Mouse (Mus musculus): Measurements from ENCODE around the gene Nxpe3.
"Not testable (repeated sequence)": the region's sequence is repeated elsewhere in the genome, so short reads cannot be mapped to it uniquely, and the experiment has no call there.

Nxpe3 gene

DNA sequence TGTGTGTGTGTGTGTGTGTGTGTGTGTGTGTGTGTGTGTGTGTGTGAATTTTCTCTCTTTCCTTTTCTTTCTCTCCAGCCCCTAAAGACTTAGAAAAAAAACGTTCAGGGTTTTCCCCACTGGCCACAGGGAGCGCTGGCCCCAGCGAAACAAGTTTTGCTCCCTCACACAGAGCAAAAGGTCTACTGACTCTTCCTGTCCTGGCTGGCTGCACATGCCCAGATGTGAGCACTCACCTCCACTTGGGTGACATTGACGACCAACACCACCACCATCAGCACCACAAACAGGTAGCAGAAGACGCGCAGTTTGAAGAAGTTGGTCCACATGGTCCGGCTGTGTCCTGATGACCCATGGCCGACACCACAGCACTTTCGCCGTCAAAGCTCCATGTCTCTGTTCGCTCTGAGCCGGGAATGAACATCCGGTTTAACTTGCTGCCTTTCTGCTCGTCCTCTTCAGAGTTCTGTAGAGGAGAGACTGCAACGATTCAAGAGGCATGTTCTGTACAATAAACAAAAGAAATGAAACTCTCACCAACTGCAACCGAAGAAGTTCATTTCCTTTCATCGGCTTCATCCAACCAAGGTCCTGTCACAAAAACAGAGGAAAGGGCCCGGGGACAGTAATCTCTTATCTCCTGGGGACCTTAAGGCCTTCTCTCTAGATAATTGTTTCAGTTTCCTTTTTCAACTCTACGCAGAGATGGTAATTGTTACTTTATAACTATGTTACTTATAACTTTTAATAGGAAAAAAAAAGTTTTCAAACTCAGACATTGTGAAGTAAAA lies 4.5 kb downstream of the Nxpe3 start:
- in situ Hi-C loops (cut with MboI; ENCODE audit: low sequenced_read_pairs) = no loop called here

DNA sequence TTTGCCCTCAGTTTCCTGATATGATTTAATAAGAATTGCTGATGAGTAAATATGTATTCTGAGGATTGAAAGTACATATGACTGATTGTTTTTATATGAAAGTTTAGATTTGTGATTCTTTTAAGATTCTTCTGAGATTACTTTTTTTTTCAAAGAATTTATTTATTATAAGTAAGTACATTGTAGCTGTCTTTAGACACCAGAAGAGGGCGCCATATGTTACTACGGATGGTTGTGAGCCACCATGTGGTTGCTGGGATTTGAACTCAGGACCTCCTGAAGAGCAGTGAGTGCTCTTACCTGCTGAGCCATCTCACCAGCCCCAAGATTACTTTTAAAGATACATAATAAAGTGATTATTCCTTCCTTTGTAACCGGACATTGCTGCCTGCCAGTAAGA lies 5.6 kb downstream of the Nxpe3 start:
- in situ Hi-C loops (cut with MboI; ENCODE audit: low sequenced_read_pairs) = no loop called here

DNA sequence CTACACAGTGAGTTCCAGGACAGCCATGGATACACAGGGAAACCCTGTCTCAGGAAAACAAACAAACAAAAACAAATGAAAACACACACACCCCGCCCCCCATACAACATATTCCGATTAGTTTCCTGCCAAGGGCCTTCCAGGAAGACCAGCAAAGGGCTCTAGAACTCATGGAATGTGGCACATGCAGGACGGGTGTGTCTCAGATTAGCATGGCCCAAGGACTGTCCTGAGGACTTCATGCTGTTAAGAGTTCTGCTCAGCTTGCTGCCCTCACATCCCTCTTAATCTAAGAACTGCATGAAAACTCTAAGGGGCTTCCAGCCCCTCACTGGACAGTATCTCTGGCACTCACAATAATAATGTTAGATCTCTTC lies 6.5 kb downstream of the Nxpe3 start:
- in situ Hi-C loops (cut with MboI; ENCODE audit: low sequenced_read_pairs) = no loop called here

- in situ Hi-C loops (cut with MboI; ENCODE audit: low sequenced_read_pairs) = no loop called here
Observed at GRCm38 (mm10) chr16:55887814-55888583, 7.1 kb downstream of the Nxpe3 start.

DNA sequence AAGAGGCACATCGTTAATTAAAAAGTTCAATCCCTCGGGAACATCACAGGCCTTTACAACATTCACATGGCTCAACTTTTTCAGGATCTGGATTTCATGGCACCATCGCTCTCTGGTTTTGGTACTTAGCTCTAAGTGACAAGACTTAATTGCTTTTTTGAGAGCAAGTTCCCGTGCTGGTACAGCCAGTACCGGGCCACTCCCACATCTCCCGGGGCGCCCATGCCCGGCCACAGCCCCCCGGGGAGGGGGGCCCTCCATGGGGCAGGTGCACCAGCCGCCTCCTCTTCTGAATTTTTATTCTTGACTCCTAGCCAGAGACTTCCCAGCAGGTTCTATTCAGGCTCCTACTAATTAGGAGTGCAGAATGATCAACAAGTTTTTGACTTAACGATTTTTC lies 10.8 kb downstream of the Nxpe3 start:
- in situ Hi-C loops (cut with MboI; ENCODE audit: low sequenced_read_pairs) = no loop called here

DNA sequence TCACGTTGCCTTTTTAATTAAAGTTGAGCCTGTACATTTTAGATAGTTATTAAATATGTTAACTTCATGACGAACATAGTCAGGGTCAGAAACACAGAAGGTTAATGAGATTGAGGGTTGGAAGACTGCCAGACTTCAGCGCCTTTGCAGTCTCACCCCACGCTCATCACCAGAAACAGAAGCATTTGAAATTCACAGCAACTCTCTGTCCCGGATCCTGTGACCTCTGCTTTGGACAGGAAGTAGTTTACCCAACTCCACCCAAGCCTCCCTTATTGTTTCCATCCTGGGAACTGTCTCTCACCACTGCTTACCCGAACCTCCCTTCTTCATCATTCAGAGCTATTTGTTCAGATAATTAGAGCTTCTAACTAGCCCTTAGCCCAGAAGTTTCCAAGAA lies 19.1 kb downstream of the Nxpe3 start:
- in situ Hi-C loops (cut with MboI; ENCODE audit: low sequenced_read_pairs) = no loop called here

DNA sequence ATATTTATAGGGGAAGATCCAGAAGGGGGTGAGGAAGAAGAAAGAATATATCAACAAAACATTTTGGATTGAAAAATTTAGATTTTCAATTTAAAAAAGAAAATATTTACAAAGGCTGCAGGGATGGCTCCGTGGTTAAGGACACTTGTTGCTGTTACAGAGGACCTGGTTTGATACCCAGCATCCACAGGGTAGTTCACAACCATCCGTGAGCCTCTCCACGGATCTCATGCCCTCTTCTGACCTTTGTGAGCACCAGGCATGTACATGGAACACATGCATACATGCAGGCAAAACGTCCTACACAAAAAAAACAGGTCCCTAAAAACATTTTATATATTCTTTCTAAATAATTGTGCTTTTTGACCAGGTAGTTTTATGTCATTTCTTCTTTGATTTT lies 31.3 kb downstream of the Nxpe3 start:
- in situ Hi-C loops (cut with MboI; ENCODE audit: low sequenced_read_pairs) = loop anchor here (5.0 kb wide), 1 partner anchor 342 kb away; no protein-coding TSS in a partner anchor

- in situ Hi-C loops (cut with MboI; ENCODE audit: low sequenced_read_pairs) = loop anchor here (5.0 kb wide), 1 partner anchor 341 kb away; no protein-coding TSS in a partner anchor
Observed at GRCm38 (mm10) chr16:55863149-55863815, 31.8 kb downstream of the Nxpe3 start.

GRCm38 (mm10) chr16:55861104-55861503 lies 34.0 kb downstream of the Nxpe3 start:
- in situ Hi-C loops (cut with MboI; ENCODE audit: low sequenced_read_pairs) = loop anchor here (5.0 kb wide), 1 partner anchor 339 kb away; no protein-coding TSS in a partner anchor

DNA sequence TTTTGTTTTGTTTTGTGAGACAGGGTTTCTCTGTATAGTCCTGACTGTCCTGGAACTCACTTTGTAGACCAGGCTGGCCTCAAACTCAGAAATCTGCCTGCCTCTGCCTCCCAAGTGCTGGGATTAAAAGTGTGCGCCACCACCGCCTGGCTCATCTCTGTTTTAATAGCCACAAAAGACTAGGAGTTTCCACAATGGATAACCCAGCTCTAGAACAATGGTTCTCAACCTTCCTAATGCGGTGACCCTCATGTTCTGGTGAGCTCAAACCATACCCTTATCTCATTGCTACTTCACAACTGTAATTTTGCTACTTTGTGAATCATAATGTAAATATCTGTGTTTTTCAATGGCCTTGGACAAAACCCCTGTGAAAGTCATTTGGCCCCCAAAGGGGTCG lies 35.7 kb downstream of the Nxpe3 start:
- in situ Hi-C loops (cut with MboI; ENCODE audit: low sequenced_read_pairs) = not testable (repeated sequence)

GRCm38 (mm10) chr16:55858465-55858864 lies 36.6 kb downstream of the Nxpe3 start:
- in situ Hi-C loops (cut with MboI; ENCODE audit: low sequenced_read_pairs) = no loop called here

DNA sequence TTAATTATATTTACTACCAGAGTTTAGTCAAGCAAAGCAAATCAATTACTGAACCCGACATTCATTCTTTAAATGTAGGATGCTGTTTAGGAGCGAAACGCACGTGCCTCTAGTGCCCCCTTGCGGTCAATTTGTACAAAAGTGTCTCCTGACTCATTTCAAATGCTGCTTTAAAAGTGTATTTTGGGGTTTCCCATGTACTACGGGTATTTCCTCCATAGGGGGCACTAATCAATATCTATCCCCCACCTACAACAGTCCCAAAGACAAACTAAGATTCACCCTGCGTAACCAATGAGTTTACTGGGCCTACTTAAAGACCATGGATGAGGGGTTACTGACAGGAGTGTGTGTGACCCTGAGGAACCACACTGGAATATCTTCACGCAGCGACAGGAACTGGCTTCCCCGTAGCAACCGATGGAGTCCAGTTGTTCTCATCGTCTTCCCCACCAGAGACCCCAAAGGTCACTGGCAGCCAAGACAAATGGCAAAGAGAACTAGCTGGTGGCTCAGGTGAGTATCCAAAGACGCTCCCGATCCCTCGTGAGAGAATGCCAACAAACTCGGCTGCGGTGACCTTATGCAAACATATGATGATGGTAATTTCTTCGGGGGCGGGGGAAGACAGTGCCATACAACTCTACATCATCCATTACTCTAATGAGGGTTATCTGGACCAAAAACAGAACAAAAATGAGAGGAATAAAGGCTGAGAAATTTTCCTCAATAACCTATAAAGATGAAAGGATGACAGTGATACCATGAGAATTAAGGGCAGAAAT lies 42.0 kb downstream of the Nxpe3 start:
- in situ Hi-C loops (cut with MboI; ENCODE audit: low sequenced_read_pairs) = no loop called here

DNA sequence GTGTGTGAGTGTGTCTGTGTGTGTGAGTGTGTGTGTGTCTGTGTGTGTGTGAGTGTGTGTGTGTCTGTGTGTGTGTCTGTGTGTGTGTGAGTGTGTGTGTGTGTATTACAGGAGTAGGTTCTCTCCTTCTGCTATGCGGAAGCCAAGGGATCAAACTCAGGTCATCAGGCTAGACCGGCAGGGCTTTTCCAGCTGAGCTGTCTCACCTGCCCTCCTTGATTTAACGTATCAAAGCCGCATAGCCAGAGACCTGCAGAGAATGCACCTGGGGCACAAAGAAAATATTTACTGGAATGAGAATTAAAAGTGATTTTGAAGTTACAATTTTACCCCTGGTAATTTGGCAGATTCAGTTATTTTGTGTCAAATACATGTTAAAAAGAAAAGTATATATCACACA lies 42.6 kb downstream of the Nxpe3 start:
- in situ Hi-C loops (cut with MboI; ENCODE audit: low sequenced_read_pairs) = no loop called here

- in situ Hi-C loops (cut with MboI; ENCODE audit: low sequenced_read_pairs) = no loop called here
Observed at GRCm38 (mm10) chr16:55850485-55850884, 44.6 kb downstream of the Nxpe3 start.

DNA sequence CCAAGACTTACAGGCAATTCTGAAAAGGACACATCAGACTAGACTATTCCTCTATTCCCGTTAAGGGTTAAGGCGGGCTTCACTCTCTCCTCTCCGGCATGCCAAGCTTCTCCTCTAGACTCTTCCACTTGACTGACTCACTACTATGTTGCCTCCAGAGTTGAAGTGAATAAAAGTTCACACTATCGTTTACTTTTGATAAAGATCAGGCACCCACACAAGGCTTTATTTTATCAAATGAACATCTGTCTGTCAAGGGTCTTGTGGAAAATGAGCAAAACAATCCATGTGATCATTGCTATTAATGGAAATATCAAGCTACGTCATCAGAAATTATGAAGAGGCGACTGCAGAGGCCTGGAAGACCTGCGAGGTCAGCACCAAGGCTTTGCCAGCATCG lies 47.4 kb downstream of the Nxpe3 start:
- in situ Hi-C loops (cut with MboI; ENCODE audit: low sequenced_read_pairs) = no loop called here

DNA sequence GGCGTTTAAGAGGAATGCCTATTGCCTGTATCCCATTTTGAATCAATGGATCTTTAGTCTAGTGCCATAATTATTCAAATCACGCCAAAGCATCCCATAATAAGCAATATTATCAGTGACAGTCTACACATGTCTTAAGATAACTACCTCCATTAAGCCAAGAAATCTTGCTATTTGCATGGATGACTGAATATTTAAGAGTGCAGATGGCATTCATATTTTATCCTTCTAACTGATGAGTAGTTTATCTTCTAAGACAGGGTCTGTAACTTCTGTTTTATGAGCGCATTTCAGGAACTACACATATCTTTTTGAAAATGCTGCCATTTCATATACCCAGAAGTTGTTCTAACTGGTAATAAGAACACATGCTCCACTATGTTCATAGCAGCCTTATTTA lies 50.2 kb downstream of the Nxpe3 start:
- in situ Hi-C loops (cut with MboI; ENCODE audit: low sequenced_read_pairs) = no loop called here

- in situ Hi-C loops (cut with MboI; ENCODE audit: low sequenced_read_pairs) = no loop called here
Observed at GRCm38 (mm10) chr16:55843919-55844318, 51.2 kb downstream of the Nxpe3 start.

DNA sequence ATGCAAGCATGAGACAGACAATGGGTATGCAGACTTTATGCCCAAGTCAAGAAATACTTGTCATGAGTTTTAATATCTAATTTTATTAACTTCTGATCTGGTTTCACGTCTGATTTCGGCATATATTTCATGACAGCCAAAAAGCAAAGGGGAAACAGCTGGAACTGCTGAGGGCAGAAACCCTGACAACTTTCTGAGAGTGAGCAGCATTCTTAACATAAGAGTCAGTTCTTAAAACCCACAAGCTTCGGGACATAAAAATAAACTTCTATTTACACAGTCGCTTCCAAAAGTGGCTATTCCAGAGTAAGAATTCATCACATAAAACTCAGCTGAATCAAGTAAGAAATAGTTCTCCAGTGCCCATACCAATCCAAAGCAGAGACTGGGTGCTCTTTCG lies 52.0 kb downstream of the Nxpe3 start:
- in situ Hi-C loops (cut with MboI; ENCODE audit: low sequenced_read_pairs) = no loop called here

DNA sequence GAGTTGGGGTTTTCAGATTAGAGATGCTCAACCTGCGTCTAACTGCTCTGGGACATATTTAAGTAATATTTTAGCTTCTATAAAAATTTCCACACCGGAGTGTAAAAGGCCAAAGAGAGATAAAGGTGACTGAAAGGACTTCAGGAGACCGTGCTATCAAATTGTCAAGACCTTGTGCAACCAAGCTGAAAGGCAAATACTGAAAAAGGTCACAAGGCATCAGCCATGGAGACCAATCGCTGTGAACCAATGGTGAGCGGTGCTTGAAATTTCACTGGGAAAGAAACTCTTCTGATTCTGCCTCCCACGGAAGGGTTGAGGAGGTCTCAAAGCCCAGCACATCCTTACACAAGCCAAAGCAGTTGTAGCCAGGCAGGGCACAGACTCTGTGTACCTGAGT lies 53.6 kb downstream of the Nxpe3 start:
- in situ Hi-C loops (cut with MboI; ENCODE audit: low sequenced_read_pairs) = no loop called here

GRCm38 (mm10) chr16:55838510-55839474 lies 56.3 kb downstream of the Nxpe3 start, which contains the start of gene Nfkbiz:
Nfkbiz (minus strand) TSS chr16:55838899.
- in situ Hi-C loops (cut with MboI; ENCODE audit: low sequenced_read_pairs) = no loop called here
